Comparison of ENCODE assay signal across 9 mouse cellular contexts in the genomic region with DNA sequence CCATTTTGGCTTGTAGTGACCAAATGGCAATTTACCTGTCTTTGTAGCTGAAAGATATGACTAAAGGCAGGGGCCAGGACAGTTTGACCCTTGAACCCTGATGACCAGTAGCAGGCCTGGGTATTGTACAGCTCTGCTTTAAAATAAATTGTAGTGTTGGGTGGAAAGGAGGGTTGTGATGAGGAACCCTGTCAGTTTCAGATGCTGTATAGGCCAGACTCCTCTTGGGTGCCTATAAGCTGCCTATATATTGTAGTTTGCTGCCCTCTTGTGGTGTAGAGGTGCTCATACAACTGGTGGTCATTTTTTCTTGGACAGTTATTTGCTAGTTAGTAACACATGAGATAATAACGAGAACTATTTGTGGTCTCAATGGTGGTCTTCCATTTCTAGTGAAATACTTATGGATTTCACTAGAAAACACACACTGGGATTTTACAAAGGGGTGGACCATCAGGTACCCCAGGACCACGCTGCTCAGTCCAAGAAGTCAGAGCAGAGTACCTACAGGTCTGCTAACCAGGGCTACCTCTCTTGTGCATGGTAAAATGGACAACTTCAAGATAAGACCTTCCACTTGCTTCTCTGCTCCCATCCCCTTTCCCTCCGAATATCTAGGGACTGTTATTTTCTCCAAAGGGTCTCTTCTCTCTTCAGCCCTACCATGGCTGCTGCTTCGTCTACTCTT. TPM values are rescaled to one million over a fixed set of nuclear protein-coding genes. Genes with fewer than 3 reads are reported as not detected.
DNase-seq lines count a peak whose midpoint lies in the region; ATAC-seq and TF ChIP-seq lines count a peak whose summit lies in the region.
"Had no signal": no experiment of that assay in that cellular context is flagged by ENCODE, and none has a peak within 500 bp of the region (broad histone marks: within the 10 kb centered on the region; RNA-seq: fewer than 3 reads in every experiment).

No protein-coding gene starts in this region.

- TF ChIP-seq CTCF in liver, embryonic 14.5 days (IDR thresholded peaks at IDR 0.05; ENCODE audit: low read depth): peak; percentile 79

- peaks cover 16% of the 10 kb centered on the region for H3K36me3 ChIP-seq in heart, embryonic 12.5 days
- peaks cover 8% of the 10 kb centered on the region for H3K36me3 ChIP-seq in kidney, embryonic 14.5 days (ENCODE audit: control insufficient read depth, insufficient read depth, low read length)
- no peaks in the 10 kb centered on the region for H3K36me3 ChIP-seq in liver, embryonic 14.5 days (replicated peaks; ENCODE audit: control insufficient read depth, insufficient read depth, low read depth)
- H3K36me3 ChIP-seq in neural tube, embryonic 11.5 days (ENCODE audit: control insufficient read depth, insufficient read depth, low read length): no peaks in the 10 kb centered on the region

- WGBS in heart, embryonic 12.5 days: 47% methylated on average over 4 of the region's 4 CpGs
- WGBS in kidney, embryonic 14.5 days: 58% methylated on average over 4 of the region's 4 CpGs
- WGBS in liver, embryonic 14.5 days (ENCODE audit: insufficient replicate concordance): 43% methylated on average over 4 of the region's 4 CpGs
- 54% methylated on average over 4 of the region's 4 CpGs for WGBS in neural tube, embryonic 11.5 days

- no peak overlapping the region for H3K4me3 ChIP-seq in heart, embryonic 12.5 days
- H3K4me3 ChIP-seq in kidney, embryonic 14.5 days (ENCODE audit: low read length): no peak overlapping the region
- no peak overlapping the region for H3K4me3 ChIP-seq in liver, embryonic 14.5 days (ENCODE audit: insufficient read depth in 1 of 2, low read depth in 2 of 2, low read length in 2 of 2)
- H3K4me3 ChIP-seq in neural tube, embryonic 11.5 days (ENCODE audit: low read depth, low read length): no peak overlapping the region
- H3K4me3 ChIP-seq: erythroblast, embryonic 14.5 days had no signal

- DNase-seq in B cell, adult 2 months: peak; percentile 69 to 74
- DNase-seq in R1 (ENCODE audit: low read depth, low spot score): peak; percentile 75
- peak; percentile 88 for DNase-seq in embryo, embryonic 10.5 days (ENCODE audit: low spot score)
- peak; percentile 49 to 50 (median 50) for DNase-seq in liver, embryonic 14.5 days (ENCODE audit: low read depth in 3 of 3, low spot score in 3 of 3)
- no peak for DNase-seq in neural tube, embryonic 11.5 days (ENCODE audit: low spot score)
- no peak for DNase-seq in urinary bladder, postnatal 10 days (ENCODE audit: low spot score)

- no peak for TF ChIP-seq EP300 in liver, embryonic 14.5 days (IDR thresholded peaks at IDR 0.05; ENCODE audit: low read depth)

- H3K27ac ChIP-seq in heart, embryonic 12.5 days (ENCODE audit: poor library complexity, severe bottlenecking): no peak overlapping the region
- no peak overlapping the region for H3K27ac ChIP-seq in kidney, embryonic 14.5 days (ENCODE audit: low read depth, low read length)
- H3K27ac ChIP-seq in liver, embryonic 14.5 days: no peak overlapping the region
- H3K27ac ChIP-seq in neural tube, embryonic 11.5 days (ENCODE audit: low read depth, low read length): no peak overlapping the region

- no peaks in the 10 kb centered on the region for H3K27me3 ChIP-seq in heart, embryonic 12.5 days (replicated peaks)
- H3K27me3 ChIP-seq in kidney, embryonic 14.5 days (ENCODE audit: control insufficient read depth, insufficient read depth, low read length): no peaks in the 10 kb centered on the region
- no peaks in the 10 kb centered on the region for H3K27me3 ChIP-seq in liver, embryonic 14.5 days (ENCODE audit: control insufficient read depth, insufficient read depth, low read length)
- H3K27me3 ChIP-seq in neural tube, embryonic 11.5 days (ENCODE audit: control insufficient read depth, insufficient read depth, low read length): no peaks in the 10 kb centered on the region

- no peak overlapping the region for H3K9ac ChIP-seq in heart, embryonic 12.5 days
- no peak overlapping the region for H3K9ac ChIP-seq in kidney, embryonic 14.5 days (ENCODE audit: low read depth, low read length)
- no peak overlapping the region for H3K9ac ChIP-seq in liver, embryonic 14.5 days (replicated peaks)
- no peak overlapping the region for H3K9ac ChIP-seq in neural tube, embryonic 11.5 days (ENCODE audit: low read length)

- H3K9me3 ChIP-seq in heart, embryonic 12.5 days (replicated peaks): no peaks in the 10 kb centered on the region
- H3K9me3 ChIP-seq in kidney, embryonic 14.5 days (ENCODE audit: control insufficient read depth, low read length): no peaks in the 10 kb centered on the region
- H3K9me3 ChIP-seq in liver, embryonic 14.5 days (ENCODE audit: control insufficient read depth, low read length): no peaks in the 10 kb centered on the region
- H3K9me3 ChIP-seq in neural tube, embryonic 11.5 days (ENCODE audit: control insufficient read depth, low read length): no peaks in the 10 kb centered on the region

- peaks cover 24% of the 10 kb centered on the region for H3K4me1 ChIP-seq in heart, embryonic 12.5 days (replicated peaks)
- H3K4me1 ChIP-seq in kidney, embryonic 14.5 days (ENCODE audit: control insufficient read depth, insufficient read depth, low read length): peaks cover 10% of the 10 kb centered on the region; the same call in 1 of the 2 replicates
- peaks cover 0 to 4% of the 10 kb centered on the region in 2 experiments; a peak in 1 of 4 replicates for H3K4me1 ChIP-seq in liver, embryonic 14.5 days (replicated peaks; ENCODE audit: control insufficient read depth in 2 of 2, insufficient read depth in 2 of 2, low read length in 1 of 2)
- H3K4me1 ChIP-seq in neural tube, embryonic 11.5 days (ENCODE audit: control insufficient read depth, insufficient read depth, low read length): no peaks in the 10 kb centered on the region

- no peak overlapping the region for H3K4me2 ChIP-seq in heart, embryonic 12.5 days
- no peak overlapping the region for H3K4me2 ChIP-seq in kidney, embryonic 14.5 days (replicated peaks; ENCODE audit: low read depth, low read length)
- H3K4me2 ChIP-seq in liver, embryonic 14.5 days (ENCODE audit: low read depth): no peak overlapping the region
- no peak overlapping the region for H3K4me2 ChIP-seq in neural tube, embryonic 11.5 days (ENCODE audit: low read depth)

- ATAC-seq in heart, embryonic 12.5 days (ENCODE audit: insufficient number of reproducible peaks, low FRiP score): peak; percentile 40; the same call in 1 of the 2 replicates
- ATAC-seq in kidney, embryonic 14.5 days (ENCODE audit: low FRiP score, low TSS enrichment): peak; percentile 76
- peak; percentile 64 for ATAC-seq in liver, embryonic 14.5 days (ENCODE audit: insufficient read depth)
- peak; percentile 77 for ATAC-seq in neural tube, embryonic 11.5 days (ENCODE audit: insufficient read depth, low FRiP score, low TSS enrichment)

RNA-seq across cellular contexts. Expression of a gene that starts 22.6 kb away (rescaled TPM):
- polyA plus RNA-seq in heart, embryonic 12.5 days (2016; fragmentation: Nextera tagmentation; extraction: Ambion mirVana): not detected in 2 replicates
- polyA plus RNA-seq in kidney, embryonic 14.5 days (2014; fragmentation: Nextera tagmentation; extraction: Ambion mirVana): not detected in 2 replicates
- polyA plus RNA-seq in liver, embryonic 14.5 days (2012; rRNA removed): not detected in 2 replicates
- polyA plus RNA-seq in liver, embryonic 14.5 days (2014; fragmentation: Nextera tagmentation; extraction: Ambion mirVana): not detected in 2 replicates
- polyA plus RNA-seq in neural tube, embryonic 11.5 days (2014; fragmentation: Nextera tagmentation; extraction: Ambion mirVana): not detected in 2 replicates
- polyA plus RNA-seq: erythroblast, embryonic 14.5 days had no signal

RNA-seq across cellular contexts. Expression of a gene that starts 25.1 kb away (rescaled TPM):
- polyA plus RNA-seq in heart, embryonic 12.5 days (2016; fragmentation: Nextera tagmentation; extraction: Ambion mirVana): 11.3 and 14.1 TPM in 2 replicates
- polyA plus RNA-seq in kidney, embryonic 14.5 days (2014; fragmentation: Nextera tagmentation; extraction: Ambion mirVana): 11.9 and 15.1 TPM in 2 replicates
- polyA plus RNA-seq in liver, embryonic 14.5 days (2012; rRNA removed): 1.3 and 3.5 TPM in 2 replicates
- 8.1 and 8.8 TPM in 2 replicates for polyA plus RNA-seq in liver, embryonic 14.5 days (2014; fragmentation: Nextera tagmentation; extraction: Ambion mirVana)
- 12.2 and 14.5 TPM in 2 replicates for polyA plus RNA-seq in neural tube, embryonic 11.5 days (2014; fragmentation: Nextera tagmentation; extraction: Ambion mirVana)

Comparison
In these comparisons a context has a peak if more than half of its experiments do, and no peak if none do; other contexts are left out.
1. DNase-seq: peak in B cell, adult 2 months (2 of 2), R1 (single experiment), embryo, embryonic 10.5 days (single experiment) and liver, embryonic 14.5 days (3 of 3); none in neural tube, embryonic 11.5 days (single experiment) and urinary bladder, postnatal 10 days (single experiment).
2. Peak in every context shown above with its lines, with median percentiles within 50 percentile points of each other: ATAC-seq.